Mouse (Mus musculus): ENCODE data around the gene Zfp385a. TPM values are rescaled to one million over a fixed set of nuclear protein-coding genes. Genes with fewer than 3 reads are reported as not detected.

Gene Zfp385a
- total and polyA plus RNA-seq, 3 experiments, result 1.2 to 59.9 (median 2.7) TPM

DNA sequence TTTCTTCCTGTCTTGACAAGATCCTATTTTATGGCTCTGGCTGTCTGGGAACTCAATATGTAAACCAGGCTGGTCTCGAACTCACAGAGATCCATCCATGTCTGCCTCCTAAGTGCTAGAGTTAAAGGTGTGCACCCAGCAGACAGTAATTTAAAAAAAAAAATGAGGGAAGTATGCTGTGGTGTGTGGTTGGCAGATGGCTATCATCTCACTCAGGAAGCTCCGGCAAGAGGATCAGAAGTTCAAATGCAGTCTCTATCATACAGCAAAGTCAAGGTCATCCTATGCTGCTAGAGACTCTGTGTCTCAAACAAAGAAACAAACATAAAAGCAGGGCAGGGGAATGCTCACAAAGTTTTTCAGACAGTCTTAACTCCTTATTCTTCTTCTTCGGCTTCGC lies 71.0 kb downstream of the Zfp385a start:
- H3K4me1 ChIP-seq (ENCODE audit: control insufficient read depth in 1 of 2, insufficient read depth in 2 of 2), result peaks cover 0 to 6% of the 10 kb centered on the region in 2 experiments; a peak in 2 of 4 replicates
- DNase-seq (ENCODE audit: extremely low read depth), result no peak
- no peak overlapping the region for H3K27ac ChIP-seq (ENCODE audit: insufficient read depth, low read depth)
- TF ChIP-seq SIN3A (IDR thresholded peaks at IDR 0.05; ENCODE audit: low read length) (no peak), CTCF (conservative IDR thresholded peaks at IDR 0.05 in 1 of 2, IDR thresholded peaks at IDR 0.05 in 1 of 2; ENCODE audit: low read depth in 2 of 2, low read length in 2 of 2) (no peak), ELF1 (IDR thresholded peaks at IDR 0.05; ENCODE audit: low read depth, low read length) (no peak), PAX5 (IDR thresholded peaks at IDR 0.05; ENCODE audit: low read length) (no peak), HCFC1 (IDR thresholded peaks at IDR 0.05; ENCODE audit: low read depth, low read length) (no peak), NELFE (IDR thresholded peaks at IDR 0.05; ENCODE audit: low read depth, low read length) (no peak), USF2 (conservative IDR thresholded peaks at IDR 0.05; ENCODE audit: low read depth, low read length) (no peak), IRF4 (IDR thresholded peaks at IDR 0.05; ENCODE audit: low read depth, low read length) (no peak), MAX (IDR thresholded peaks at IDR 0.05; ENCODE audit: low read length) (no peak), ZC3H11A (IDR thresholded peaks at IDR 0.05; ENCODE audit: low read depth, low read length) (no peak), MAZ (IDR thresholded peaks at IDR 0.05; ENCODE audit: low read depth, low read length) (no peak), RCOR1 (conservative IDR thresholded peaks at IDR 0.05; ENCODE audit: low read depth, low read length) (no peak), UBTF (IDR thresholded peaks at IDR 0.05; ENCODE audit: low read depth, low read length) (no peak)
- H3K79me2 ChIP-seq (replicated peaks; ENCODE audit: control insufficient read depth, extremely low read depth, insufficient read depth, poor library complexity, severe bottlenecking), result peaks cover 11% of the 10 kb centered on the region
- no peaks in the 10 kb centered on the region for H3K36me3 ChIP-seq (replicated peaks in 1 of 2; ENCODE audit: control insufficient read depth in 1 of 2, insufficient read depth in 1 of 2, low read length in 1 of 2)
- no peaks in the 10 kb centered on the region for H3K9me3 ChIP-seq (replicated peaks; ENCODE audit: low read length)
- no peak overlapping the region for H3K9ac ChIP-seq (ENCODE audit: insufficient read depth, low read depth)
- H3K27me3 ChIP-seq (replicated peaks), result no peaks in the 10 kb centered on the region
- no peak overlapping the region for H3K4me3 ChIP-seq (replicated peaks in 1 of 3; ENCODE audit: low read depth in 2 of 3, low read length in 2 of 3, poor library complexity in 1 of 3)
- dilution Hi-C loops (cut with MboI; ENCODE audit: extremely low pct_ligation_motif_present, extremely low pct_unique_long_range_greater_than_20kb, low sequenced_read_pairs), result no loop called here
- no peak overlapping the region for H3K4me2 ChIP-seq (ENCODE audit: insufficient read depth, low read depth, poor library complexity, severe bottlenecking)
- in situ Hi-C loops (cut with MboI; ENCODE audit: low pct_ligation_motif_present, low pct_unique_long_range_greater_than_20kb, low sequenced_read_pairs), result no loop called here

DNA sequence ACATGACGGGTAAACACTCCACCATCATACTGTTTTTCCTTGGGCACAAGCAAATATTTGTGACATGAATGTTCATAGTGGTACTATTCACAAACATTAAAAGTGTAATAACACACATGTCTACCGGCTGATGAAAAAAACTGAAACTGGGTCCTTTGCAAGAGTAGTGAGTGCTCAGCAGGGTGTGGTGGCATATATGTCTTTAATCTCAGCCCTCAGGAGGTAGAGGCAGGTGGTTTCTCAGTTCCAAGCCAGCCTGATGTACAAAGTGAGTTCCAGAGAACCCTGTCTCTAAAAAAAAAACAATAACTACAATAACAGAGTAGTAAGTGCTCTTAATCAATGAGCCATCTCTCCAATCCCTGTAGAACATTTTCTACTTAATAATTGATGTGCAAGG lies 75.1 kb downstream of the Zfp385a start:
- Histone ChIP-seq H3K9ac (ENCODE audit: insufficient read depth, low read depth) (no peak overlapping the region), H3K27ac (ENCODE audit: insufficient read depth, low read depth) (no peak overlapping the region), H3K79me2 (replicated peaks; ENCODE audit: control insufficient read depth, extremely low read depth, insufficient read depth, poor library complexity, severe bottlenecking) (no peaks in the 10 kb centered on the region), H3K27me3 (replicated peaks) (no peaks in the 10 kb centered on the region), H3K4me2 (ENCODE audit: insufficient read depth, low read depth, poor library complexity, severe bottlenecking) (no peak overlapping the region), H3K36me3 (replicated peaks in 1 of 2; ENCODE audit: control insufficient read depth in 1 of 2, insufficient read depth in 1 of 2, low read length in 1 of 2) (no peaks in the 10 kb centered on the region), H3K4me1 (ENCODE audit: control insufficient read depth in 1 of 2, insufficient read depth in 2 of 2) (no peaks in the 10 kb centered on the region), H3K9me3 (replicated peaks; ENCODE audit: low read length) (no peaks in the 10 kb centered on the region), H3K4me3 (replicated peaks in 1 of 3; ENCODE audit: low read depth in 2 of 3, low read length in 2 of 3, poor library complexity in 1 of 3) (no peak overlapping the region)
- TF ChIP-seq PAX5 (IDR thresholded peaks at IDR 0.05; ENCODE audit: low read length) (no peak), ZMIZ1 (IDR thresholded peaks at IDR 0.05; ENCODE audit: low read depth, low read length) (no peak), ZC3H11A (IDR thresholded peaks at IDR 0.05; ENCODE audit: low read depth, low read length) (no peak), ZNF384 (IDR thresholded peaks at IDR 0.05; ENCODE audit: low read depth, low read length) (no peak), NELFE (IDR thresholded peaks at IDR 0.05; ENCODE audit: low read depth, low read length) (no peak), MEF2A (IDR thresholded peaks at IDR 0.05; ENCODE audit: borderline replicate concordance, low read depth, low read length) (no peak), SIN3A (IDR thresholded peaks at IDR 0.05; ENCODE audit: low read length) (no peak), JUND (conservative IDR thresholded peaks at IDR 0.05; ENCODE audit: low read depth, low read length) (no peak), MAFK (IDR thresholded peaks at IDR 0.05; ENCODE audit: insufficient replicate concordance, low read length) (no peak), E2F4 (IDR thresholded peaks at IDR 0.05; ENCODE audit: insufficient replicate concordance, low read depth, low read length) (no peak), NRF1 (IDR thresholded peaks at IDR 0.05; ENCODE audit: low read depth, low read length) (no peak), USF2 (conservative IDR thresholded peaks at IDR 0.05; ENCODE audit: low read depth, low read length) (no peak)
- dilution Hi-C loops (cut with MboI; ENCODE audit: extremely low pct_ligation_motif_present, extremely low pct_unique_long_range_greater_than_20kb, low sequenced_read_pairs) (no loop called here), in situ Hi-C loops (cut with MboI; ENCODE audit: low pct_ligation_motif_present, low pct_unique_long_range_greater_than_20kb, low sequenced_read_pairs) (no loop called here)
- no peak for DNase-seq (ENCODE audit: extremely low read depth)

Other genes starting within 250 kb of the Zfp385a start
- 7.3 and 7.8 TPM in 2 replicates for gene Smug1, start 173.0 kb downstream of the Zfp385a start, total RNA-seq (2012; rRNA removed)
- 9.5 and 9.8 TPM in 2 replicates for gene Smug1, start 173.0 kb downstream of the Zfp385a start, total RNA-seq (2014; rRNA removed)
- 6.1 and 7.3 TPM in 2 replicates for gene Smug1, start 173.0 kb downstream of the Zfp385a start, polyA plus RNA-seq (2012; ENCODE audit: insufficient read length, low read depth)
- gene Cbx5, start 100.3 kb downstream of the Zfp385a start, total RNA-seq (2012; rRNA removed), result 94.9 and 99.6 TPM in 2 replicates
- 152 and 171 TPM in 2 replicates for gene Cbx5, start 100.3 kb downstream of the Zfp385a start, total RNA-seq (2014; rRNA removed)
- gene Cbx5, start 100.3 kb downstream of the Zfp385a start, polyA plus RNA-seq (2012; ENCODE audit: insufficient read length, low read depth), result 128 and 151 TPM in 2 replicates
- gene Hnrnpa1, start 99.7 kb downstream of the Zfp385a start, total RNA-seq (2012; rRNA removed), result 635 and 691 TPM in 2 replicates
- gene Hnrnpa1, start 99.7 kb downstream of the Zfp385a start, total RNA-seq (2014; rRNA removed), result 757 and 802 TPM in 2 replicates
- 1,746 and 1,799 TPM in 2 replicates for gene Hnrnpa1, start 99.7 kb downstream of the Zfp385a start, polyA plus RNA-seq (2012; ENCODE audit: insufficient read length, low read depth)
- gene Nfe2, start 81.7 kb downstream of the Zfp385a start, total RNA-seq (2012; rRNA removed), result 0.13 TPM in 1 of 2 replicates, not detected in the other
- gene Nfe2, start 81.7 kb downstream of the Zfp385a start, total RNA-seq (2014; rRNA removed), result not detected in 2 replicates
- gene Nfe2, start 81.7 kb downstream of the Zfp385a start, polyA plus RNA-seq (2012; ENCODE audit: insufficient read length, low read depth), result 0.14 and 0.33 TPM in 2 replicates
- gene Copz1, start 67.4 kb downstream of the Zfp385a start, total RNA-seq (2012; rRNA removed), result 80.0 and 97.9 TPM in 2 replicates
- 135 and 148 TPM in 2 replicates for gene Copz1, start 67.4 kb downstream of the Zfp385a start, total RNA-seq (2014; rRNA removed)
- 263 and 271 TPM in 2 replicates for gene Copz1, start 67.4 kb downstream of the Zfp385a start, polyA plus RNA-seq (2012; ENCODE audit: insufficient read length, low read depth)
- gene Gpr84, start 29.5 kb downstream of the Zfp385a start, total RNA-seq (2012; rRNA removed), result 0.25 and 0.42 TPM in 2 replicates
- 0.26 and 0.66 TPM in 2 replicates for gene Gpr84, start 29.5 kb downstream of the Zfp385a start, total RNA-seq (2014; rRNA removed)
- 0.79 and 1.4 TPM in 2 replicates for gene Gpr84, start 29.5 kb downstream of the Zfp385a start, polyA plus RNA-seq (2012; ENCODE audit: insufficient read length, low read depth)
- 0.17 and 0.21 TPM in 2 replicates for gene Itga5, start 26.7 kb upstream of the Zfp385a start, total RNA-seq (2012; rRNA removed)
- gene Itga5, start 26.7 kb upstream of the Zfp385a start, total RNA-seq (2014; rRNA removed), result 0.07 and 0.28 TPM in 2 replicates
- 1.6 and 1.8 TPM in 2 replicates for gene Itga5, start 26.7 kb upstream of the Zfp385a start, polyA plus RNA-seq (2012; ENCODE audit: insufficient read length, low read depth)
- gene Gtsf1, start 90.4 kb upstream of the Zfp385a start, total RNA-seq (2012; rRNA removed), result 0.21 TPM in 1 of 2 replicates, not detected in the other
- not detected in 2 replicates for gene Gtsf1, start 90.4 kb upstream of the Zfp385a start, total RNA-seq (2014; rRNA removed)
- gene Gtsf1, start 90.4 kb upstream of the Zfp385a start, polyA plus RNA-seq (2012; ENCODE audit: insufficient read length, low read depth), result not detected in 2 replicates
- gene Gtsf2, start 108.4 kb upstream of the Zfp385a start, total RNA-seq (2012; rRNA removed), result not detected in 2 replicates
- not detected in 2 replicates for gene Gtsf2, start 108.4 kb upstream of the Zfp385a start, total RNA-seq (2014; rRNA removed)
- not detected in 2 replicates for gene Gtsf2, start 108.4 kb upstream of the Zfp385a start, polyA plus RNA-seq (2012; ENCODE audit: insufficient read length, low read depth)
- 58.5 and 68.6 TPM in 2 replicates for gene Nckap1l, start 113.7 kb upstream of the Zfp385a start, total RNA-seq (2012; rRNA removed)
- gene Nckap1l, start 113.7 kb upstream of the Zfp385a start, total RNA-seq (2014; rRNA removed), result 77.7 and 78.2 TPM in 2 replicates
- 102 and 109 TPM in 2 replicates for gene Nckap1l, start 113.7 kb upstream of the Zfp385a start, polyA plus RNA-seq (2012; ENCODE audit: insufficient read length, low read depth)
- 15.0 and 16.3 TPM in 2 replicates for gene Pde1b, start 162.9 kb upstream of the Zfp385a start, total RNA-seq (2012; rRNA removed)
- gene Pde1b, start 162.9 kb upstream of the Zfp385a start, total RNA-seq (2014; rRNA removed), result 14.2 and 19.2 TPM in 2 replicates
- gene Pde1b, start 162.9 kb upstream of the Zfp385a start, polyA plus RNA-seq (2012; ENCODE audit: insufficient read length, low read depth), result 31.9 and 36.7 TPM in 2 replicates
- gene Ppp1r1a, start 197.9 kb upstream of the Zfp385a start, total RNA-seq (2012; rRNA removed), result 0.21 TPM in 1 of 2 replicates, not detected in the other
- not detected in 2 replicates for gene Ppp1r1a, start 197.9 kb upstream of the Zfp385a start, total RNA-seq (2014; rRNA removed)
- 0.59 and 1.1 TPM in 2 replicates for gene Ppp1r1a, start 197.9 kb upstream of the Zfp385a start, polyA plus RNA-seq (2012; ENCODE audit: insufficient read length, low read depth)
- not detected in 2 replicates for gene Glycam1, start 225.0 kb upstream of the Zfp385a start, total RNA-seq (2012; rRNA removed)
- gene Glycam1, start 225.0 kb upstream of the Zfp385a start, total RNA-seq (2014; rRNA removed), result not detected in 2 replicates
- not detected in 2 replicates for gene Glycam1, start 225.0 kb upstream of the Zfp385a start, polyA plus RNA-seq (2012; ENCODE audit: insufficient read length, low read depth)

Data from CH12.LX (cell line).